Mouse (Mus musculus) retina, postnatal 1 day (tissue): ENCODE data around the gene Lmo1.
"Not testable (repeated sequence)": the region's sequence is repeated elsewhere in the genome, so short reads cannot be mapped to it uniquely, and the experiment has no call there.

Experiments used
- DNase-seq: peaks from one replicate; pipeline ENCODE4 v3.0.0-alpha.2; 2012

Gene Lmo1

DNA sequence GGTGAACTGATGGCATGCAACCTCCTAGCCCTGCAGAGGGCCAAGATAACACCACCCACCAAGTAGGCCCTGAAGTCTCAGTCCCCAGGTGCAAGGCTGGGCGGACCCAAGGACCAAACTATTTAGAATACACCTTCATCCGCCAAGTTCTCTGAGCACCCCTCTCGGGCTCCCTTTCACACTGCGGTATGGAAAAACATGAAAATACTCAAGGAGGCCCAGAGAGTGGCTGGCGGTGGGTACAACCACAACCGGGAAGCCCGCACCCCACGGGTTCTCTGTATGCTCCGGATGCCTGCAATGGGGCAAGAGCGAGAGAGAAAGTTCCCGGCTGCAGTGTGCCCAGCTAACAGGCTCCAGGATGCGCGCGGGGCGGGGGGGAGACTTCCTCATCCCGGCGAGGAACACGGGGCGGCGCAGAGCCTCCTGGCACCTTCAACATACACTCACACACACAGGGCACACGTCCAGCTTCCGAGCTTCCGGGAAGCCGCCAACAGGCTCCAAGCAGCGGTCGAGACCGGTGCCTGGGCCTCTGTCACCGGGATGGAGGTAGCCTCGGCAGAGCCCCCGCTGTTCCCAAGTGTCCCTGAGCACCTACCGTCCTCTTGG lies 564 bp downstream of the Lmo1 start:
- peak; percentile 60 for DNase-seq

DNA sequence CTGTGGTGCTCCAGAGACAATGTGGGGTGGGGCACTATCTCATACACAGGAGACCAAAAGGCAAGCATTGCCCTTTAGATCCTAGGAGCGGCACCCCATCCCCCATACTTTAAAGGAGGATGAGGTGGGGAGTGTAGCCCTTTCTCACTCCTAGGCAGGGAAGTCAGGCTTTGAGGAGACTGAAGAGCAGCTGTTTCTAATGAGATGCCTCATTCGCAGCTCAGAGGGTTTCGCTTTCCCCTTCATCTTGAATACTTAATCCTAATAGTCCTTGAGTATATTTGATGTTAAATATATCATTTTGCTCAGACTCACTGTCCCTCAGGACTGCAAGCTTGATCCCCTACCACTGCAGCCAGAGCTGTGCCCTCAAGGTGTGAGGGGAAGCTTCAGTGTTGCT lies 3.1 kb downstream of the Lmo1 start:
- no peak for DNase-seq

DNA sequence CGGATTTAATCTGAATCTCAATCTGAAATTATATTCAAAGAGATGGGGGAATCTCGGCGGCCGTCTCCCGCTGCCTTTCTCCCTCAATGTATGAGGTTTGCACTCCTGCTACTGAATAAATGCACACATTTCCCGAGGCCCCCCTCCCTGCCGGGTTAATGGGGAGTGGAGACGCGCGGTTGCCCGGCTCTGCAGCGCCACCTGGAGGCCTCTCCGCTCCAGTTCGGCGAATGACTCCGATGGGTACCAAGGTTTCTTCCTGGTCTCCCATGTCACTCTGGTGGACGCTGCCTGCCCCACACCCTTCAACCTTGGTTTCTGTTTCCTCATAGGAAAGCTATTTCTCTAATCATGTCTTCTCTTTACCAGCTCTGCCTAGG lies 4.6 kb downstream of the Lmo1 start:
- peak; percentile 88 for DNase-seq

DNA sequence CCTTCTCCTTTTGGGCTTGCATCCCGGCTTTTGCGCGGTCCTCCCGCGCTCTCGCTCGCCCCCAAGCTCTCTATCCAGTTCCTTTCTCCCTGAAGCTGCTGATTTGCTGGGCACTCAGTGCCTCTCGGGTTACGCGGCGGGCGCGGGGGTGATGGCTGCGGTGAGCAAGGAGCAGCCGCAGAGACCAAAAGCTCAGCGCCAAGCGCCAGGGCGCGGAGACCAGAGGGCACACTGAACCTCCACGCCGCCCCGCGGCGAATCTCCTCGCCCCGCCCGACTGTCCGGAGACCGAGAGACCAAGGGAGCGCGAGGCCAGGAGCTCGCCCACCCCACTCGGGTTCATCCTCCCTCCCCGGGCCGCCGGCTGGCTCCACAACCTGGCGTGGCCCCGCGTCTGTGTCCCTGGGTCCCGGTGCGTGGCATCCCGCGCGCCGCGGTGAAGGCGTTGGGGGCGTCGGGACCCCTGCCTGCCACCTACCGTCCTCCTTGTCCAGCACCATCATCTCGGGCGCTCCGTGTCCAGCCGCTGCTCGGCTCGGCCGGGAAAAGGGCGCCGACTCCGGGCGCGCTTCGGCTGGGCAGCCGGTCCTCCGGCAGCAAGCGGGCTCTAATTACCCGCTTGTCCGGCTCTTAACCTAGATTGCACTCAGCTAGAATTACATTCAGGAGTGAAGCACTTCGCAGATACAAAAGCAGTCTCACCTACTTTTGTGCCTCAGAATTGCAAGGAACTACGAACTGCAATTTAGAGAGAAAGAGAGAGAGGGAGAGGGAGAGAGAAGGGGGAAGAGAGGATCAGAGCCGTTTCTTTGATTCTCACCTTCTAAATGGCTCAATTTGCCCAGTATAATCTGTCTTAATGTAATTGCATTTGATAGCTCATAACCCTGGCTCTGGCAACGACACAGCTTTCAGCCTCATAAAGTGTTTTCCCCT lies 5.2 kb downstream of the Lmo1 start:
- DNase-seq = peak; percentile 61

- DNase-seq = no peak
Observed at GRCm38 (mm10) chr7:109168716-109169115, 6.3 kb downstream of the Lmo1 start.

DNA sequence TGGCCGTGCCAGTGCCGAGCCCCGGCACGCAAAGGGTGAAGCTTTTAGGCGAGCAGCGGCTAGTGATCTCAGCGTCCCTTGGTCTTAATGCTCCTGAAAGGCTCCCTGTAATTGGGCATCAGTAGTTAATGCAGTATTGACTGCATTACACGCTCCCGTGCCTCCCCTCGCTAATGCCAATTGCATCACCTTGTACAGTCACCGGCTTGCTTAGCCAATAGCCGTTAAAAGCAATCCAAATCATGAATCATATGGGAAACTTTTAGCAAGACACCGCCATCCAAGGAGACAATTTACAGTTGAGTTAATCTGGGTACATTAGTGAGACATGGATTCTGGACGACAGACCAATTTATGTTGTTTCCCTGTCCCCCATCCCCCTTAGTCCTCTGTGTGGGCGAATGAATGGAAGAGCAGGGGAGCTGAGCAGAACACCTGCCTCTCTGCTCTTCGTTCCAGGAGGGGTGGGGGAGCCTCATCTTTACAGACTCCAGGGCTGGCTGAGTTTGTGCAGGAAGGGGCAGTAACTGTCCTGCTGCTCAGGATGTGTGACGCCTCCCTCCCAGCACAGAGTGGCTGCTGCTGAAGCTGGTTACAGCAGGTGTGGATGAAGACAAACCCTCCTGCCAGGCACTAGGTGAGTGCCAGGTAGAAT lies 8.9 kb downstream of the Lmo1 start:
- DNase-seq = peak; percentile 76

DNA sequence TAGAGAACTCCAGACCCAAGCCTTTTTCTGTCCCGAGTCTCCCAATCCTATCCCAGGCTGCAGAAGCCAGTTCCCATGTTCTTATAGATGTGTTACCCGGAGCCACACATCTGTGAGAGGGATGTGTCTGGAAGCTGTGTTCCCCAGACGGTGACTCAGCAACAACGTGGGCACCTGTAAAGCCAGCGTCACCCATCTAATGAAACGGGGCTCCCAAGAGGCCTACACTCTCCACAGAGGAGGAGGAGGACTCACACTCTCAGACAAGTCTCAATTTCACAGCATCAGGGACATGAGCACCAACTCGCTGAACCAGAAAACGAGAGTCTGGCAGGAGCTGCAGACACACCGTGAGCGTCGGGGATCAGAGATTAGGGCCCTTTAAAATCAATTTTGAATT lies 20.7 kb downstream of the Lmo1 start:
- DNase-seq = no peak

GRCm38 (mm10) chr7:109153538-109153937 lies 21.5 kb downstream of the Lmo1 start:
- no peak for DNase-seq

DNA sequence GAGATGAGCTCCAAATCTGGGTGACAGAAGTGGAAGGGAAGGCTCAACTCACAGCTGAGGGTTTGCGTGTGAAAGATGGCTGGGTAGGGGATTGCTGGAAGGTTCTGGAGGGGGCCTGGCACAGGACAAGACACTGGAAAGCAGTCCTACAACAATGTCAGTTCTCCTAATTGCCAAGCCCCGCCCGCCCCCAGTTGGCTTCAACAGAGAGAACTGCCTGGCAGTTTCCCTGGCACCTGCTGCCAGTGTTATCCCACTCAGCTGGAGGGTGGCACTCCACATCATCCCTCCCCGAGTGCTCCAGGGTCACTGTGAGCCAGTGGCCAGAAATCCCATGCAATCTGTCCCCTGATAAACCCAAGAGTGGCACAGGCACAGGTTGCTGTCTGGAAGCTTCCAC lies 23.9 kb downstream of the Lmo1 start:
- DNase-seq = no peak

DNA sequence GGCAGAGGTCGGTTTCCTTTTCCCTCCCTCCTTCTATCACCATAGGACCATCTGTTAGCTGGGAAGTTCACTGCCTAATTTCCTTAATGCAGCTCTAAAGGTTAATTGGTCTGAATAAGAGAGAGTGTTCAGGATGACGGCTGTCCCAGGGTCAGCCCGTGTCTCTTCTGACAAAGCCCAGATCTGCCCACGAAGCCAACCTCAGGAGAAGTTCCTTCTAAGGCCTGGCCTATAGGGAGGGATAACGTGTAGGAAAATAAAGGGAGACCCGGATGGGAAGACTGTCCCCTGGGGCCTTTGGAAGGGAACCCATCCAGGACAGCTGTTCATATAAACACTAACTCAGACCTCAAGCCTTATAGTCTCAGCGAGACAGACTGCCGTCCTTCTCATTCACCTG lies 29.8 kb downstream of the Lmo1 start:
- DNase-seq = no peak

DNA sequence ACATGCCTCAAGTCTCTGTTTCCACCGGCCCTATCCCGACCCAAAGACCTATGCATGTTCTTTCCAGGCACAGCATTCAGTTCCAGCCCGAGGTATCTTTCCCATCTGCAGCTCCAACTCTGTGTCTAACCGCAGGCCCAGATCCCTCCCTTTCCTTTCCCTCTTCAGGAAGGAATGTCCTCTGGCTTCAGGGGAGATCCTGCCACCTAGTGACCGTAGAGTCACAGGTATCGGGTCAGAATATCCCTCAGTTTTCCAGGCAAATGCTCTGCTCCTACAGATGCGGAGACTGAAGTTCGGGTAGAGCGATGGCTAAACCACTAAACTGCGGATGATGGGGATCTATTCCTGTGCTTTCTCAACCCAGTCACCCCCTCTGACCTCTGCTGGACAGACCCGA lies 30.3 kb downstream of the Lmo1 start:
- no peak for DNase-seq

- peak; percentile 40 for DNase-seq
Observed at GRCm38 (mm10) chr7:109142564-109142963, 32.4 kb downstream of the Lmo1 start.

DNA sequence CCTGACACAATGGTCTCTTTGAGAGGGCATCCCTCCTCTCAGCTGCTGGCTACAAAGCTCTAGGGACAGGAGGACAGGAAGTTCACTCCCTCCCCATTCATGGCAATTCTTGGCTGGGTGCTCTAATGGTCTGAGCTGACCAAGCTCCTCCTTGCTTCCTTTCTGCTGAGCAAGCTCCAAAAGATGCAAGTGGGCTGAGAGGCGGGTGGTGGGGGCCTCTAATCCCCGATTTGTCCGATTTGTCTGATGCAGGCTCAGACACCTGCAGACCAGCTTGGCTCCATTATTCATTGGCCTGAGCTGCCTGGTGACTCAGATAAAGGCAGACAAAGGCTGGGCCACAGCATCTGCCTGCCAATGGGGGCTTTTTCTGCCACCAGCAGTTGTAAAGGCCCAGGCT lies 33.3 kb downstream of the Lmo1 start:
- DNase-seq = peak; percentile 73

- no peak for DNase-seq
Observed at GRCm38 (mm10) chr7:109141054-109141453, 34.0 kb downstream of the Lmo1 start.

GRCm38 (mm10) chr7:109139405-109139804 lies 35.6 kb downstream of the Lmo1 start:
- peak; percentile 91 for DNase-seq

GRCm38 (mm10) chr7:109137441-109137840 lies 37.6 kb downstream of the Lmo1 start:
- DNase-seq = no peak

DNA sequence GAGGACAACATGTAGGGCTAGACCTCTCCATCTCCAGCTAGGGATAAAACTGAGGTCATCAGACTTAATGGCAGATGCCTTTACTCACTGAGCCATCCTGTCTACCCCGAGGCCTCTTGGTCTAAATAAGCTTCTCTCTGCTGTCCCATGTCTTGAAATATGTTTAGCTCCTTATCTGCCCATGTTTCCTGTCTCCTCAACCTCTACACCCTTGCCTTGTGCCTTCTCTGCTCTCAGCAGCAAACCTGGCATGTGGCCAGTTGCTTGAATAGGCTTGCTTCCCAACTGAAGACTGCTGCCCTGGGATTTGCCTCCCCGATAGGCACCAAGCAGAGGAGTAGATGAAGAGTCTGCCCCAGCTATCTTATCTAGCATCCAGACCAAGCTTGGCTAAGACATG lies 43.4 kb downstream of the Lmo1 start:
- DNase-seq = no peak

DNA sequence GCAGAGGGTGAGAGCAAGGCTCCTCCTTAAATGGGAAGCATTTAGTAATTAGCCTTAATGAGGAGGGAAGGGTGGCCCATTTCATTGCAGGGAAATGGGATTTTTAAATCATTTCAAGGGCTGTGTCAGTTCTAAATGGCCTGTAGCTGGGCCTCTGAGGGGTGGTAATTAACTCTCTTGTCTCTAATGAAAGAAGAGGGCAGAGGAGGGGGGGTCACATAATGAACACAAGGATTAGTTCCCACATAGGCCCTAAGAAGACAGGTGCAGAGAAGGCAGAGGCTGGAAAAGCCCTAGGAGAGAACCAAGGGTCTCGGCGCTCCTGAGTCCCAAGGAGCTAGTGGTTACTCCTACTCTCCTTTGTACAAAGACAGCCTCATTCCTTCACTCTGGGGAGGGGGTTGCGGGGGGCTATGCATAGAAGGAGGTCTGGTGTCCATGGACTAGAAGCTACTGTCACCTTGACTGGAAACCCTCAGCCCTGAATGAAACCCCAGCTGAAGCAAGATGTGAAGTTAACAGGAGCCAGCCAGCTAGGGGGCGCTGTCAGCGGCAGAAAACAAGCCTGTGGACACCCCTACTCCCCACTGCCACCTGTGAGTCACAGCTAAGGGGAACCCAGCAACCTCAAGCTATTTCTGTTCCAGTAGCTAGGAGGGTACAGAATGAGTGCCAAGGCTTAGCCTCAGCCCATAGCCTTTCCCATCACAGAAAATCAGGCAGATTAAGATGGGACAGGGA lies 44.9 kb downstream of the Lmo1 start:
- DNase-seq = peak; percentile 39

- peak; percentile 35 for DNase-seq
Observed at GRCm38 (mm10) chr7:109129442-109129841, 45.6 kb downstream of the Lmo1 start.

DNA sequence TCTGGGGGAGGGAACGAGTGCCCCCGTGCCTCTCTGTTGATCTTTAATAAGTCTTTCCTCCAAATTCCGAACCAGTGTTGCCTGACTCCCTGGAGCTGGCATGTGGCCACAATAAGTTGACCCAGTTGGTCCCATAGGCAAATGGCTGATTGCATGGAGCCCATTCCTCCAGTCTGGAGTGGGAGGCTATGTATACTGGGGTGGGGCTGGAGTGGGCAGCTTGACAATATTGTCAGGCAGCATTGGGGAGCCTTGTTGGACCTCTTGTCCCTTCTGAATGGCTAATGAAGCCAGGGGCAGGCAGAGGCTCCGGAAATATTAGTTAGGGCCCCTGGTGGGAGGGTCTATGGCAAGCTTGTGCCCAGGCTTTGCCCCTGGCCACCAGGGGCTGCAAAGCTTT lies 59.1 kb downstream of the Lmo1 start:
- peak; percentile 79 for DNase-seq

- not testable (repeated sequence) for DNase-seq
Observed at GRCm38 (mm10) chr7:109115488-109115887, 59.5 kb downstream of the Lmo1 start.

- DNase-seq = peak; percentile 92
Observed at GRCm38 (mm10) chr7:109114950-109115349, 60.1 kb downstream of the Lmo1 start.

GRCm38 (mm10) chr7:109111000-109111399 lies 64.0 kb downstream of the Lmo1 start:
- DNase-seq = no peak
